Mouse (Mus musculus): ENCODE data around the gene Mllt3.

Gene Mllt3

DNA sequence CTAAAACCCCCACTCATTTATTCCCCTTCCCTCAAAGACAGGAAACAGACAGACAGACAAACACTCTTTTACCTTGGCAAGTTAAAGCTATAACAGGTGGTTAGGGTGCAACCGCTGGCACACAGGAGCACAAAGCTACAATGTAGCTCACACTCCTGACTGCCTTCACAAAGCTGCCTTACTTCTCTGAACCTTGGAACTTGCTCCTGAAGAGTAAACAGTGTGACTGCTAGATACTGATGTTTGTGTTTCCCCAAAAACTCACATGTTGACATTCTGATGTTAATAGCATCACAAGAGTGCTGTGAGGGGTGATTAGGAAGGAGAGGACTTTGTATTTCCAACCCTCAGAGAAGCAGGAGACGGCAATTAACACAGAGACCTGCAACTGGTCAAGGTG is 151.6 kb downstream of the Mllt3 start:
- DNase-seq (ENCODE audit: low spot score) = no peak

DNA sequence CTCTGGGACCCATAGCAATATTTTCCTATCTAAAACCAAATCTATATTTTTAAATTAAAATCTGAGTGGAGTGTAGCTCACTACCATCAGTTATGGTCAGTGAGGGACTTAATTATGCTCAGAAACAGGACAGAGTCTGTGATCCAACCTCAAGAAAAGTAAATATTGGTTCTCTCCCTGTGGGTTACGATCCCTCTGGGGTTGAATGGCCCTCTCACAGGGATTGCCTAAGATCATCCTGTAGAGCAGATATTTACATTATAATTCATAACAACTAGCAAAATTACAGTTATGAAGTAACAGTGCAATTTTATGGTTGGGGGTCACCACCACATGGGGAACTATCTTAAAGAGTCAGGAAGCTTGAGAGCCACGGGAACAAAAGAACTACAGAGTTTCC is 152.9 kb downstream of the Mllt3 start:
- no peak for DNase-seq (ENCODE audit: low spot score)

DNA sequence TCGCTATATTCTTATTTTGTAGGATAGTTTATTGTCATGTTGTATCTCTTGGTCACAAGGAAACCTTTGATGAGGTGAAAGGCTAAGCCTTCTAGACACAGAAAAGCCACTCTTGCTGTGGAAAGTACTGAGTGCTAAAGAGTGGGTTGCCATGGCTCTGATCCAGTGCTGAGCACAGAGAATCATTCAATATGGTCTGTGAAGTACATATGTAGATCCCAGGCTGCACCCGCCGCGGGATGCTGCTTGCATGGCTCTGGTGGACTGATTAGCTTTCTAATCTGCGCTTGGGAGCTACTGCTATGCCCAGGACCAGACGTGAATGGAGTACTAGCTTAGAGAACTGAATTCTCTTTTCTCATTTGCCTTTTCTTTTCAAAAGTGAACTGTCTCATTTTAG is 154.5 kb downstream of the Mllt3 start:
- DNase-seq (ENCODE audit: low spot score) = no peak

DNA sequence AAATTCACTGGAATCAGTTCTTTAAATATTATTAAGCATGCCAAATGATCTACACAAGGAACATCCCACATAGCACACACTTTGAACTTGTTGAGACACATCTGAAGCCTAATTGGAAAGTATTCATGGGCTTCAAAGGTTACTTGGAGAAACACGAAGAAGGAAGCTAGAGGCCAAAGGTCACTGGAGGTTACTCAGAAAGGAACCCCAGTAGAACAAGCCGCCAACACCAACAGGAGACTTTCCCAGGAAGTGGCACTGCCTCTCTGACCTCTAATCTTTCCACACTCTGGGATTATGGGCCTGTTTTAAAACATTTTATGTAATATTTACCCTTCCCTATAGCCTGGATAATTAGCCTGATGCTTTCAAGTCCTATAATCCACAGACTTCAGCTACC is 162.6 kb downstream of the Mllt3 start:
- DNase-seq (ENCODE audit: low spot score) = no peak

DNA sequence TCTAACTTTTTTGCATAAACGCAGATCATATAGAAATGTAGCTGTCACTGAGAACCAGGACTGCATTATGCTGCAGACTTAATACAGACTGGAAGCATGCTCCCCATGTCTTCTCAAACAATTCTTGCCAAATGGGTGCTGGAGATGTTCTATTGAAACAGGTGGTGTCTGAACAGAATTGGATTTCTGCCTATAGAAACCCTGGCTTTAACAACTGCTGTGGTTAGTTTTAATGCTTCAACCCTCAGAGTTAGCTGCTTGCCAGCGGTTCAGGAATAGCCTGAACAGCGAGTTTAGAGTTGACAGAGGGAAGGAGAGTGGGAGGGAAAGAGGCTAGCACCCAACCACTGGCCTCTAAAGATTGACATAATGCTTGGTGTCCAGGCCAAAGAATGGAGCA is 166.6 kb downstream of the Mllt3 start:
- DNase-seq (ENCODE audit: low spot score) = no peak

DNA sequence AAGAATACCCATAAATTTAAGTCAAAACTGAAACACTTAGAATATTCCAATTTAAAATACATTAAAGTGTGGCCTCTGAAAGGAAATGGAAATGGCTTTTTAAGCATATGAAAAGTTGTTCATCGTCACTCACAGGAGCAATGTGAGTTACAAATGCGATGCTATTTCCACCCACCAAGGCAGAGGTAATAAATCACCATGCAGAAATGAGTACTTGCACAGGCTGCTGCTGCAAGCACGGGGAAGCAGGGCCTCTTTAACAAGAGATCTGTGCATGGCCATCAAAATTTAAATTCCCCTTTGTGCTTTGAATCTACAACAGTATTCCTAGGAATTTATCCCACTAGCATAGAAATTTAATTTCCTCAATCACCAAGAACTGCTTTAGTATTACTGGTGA is 167.3 kb downstream of the Mllt3 start:
- DNase-seq (ENCODE audit: low spot score) = no peak

DNA sequence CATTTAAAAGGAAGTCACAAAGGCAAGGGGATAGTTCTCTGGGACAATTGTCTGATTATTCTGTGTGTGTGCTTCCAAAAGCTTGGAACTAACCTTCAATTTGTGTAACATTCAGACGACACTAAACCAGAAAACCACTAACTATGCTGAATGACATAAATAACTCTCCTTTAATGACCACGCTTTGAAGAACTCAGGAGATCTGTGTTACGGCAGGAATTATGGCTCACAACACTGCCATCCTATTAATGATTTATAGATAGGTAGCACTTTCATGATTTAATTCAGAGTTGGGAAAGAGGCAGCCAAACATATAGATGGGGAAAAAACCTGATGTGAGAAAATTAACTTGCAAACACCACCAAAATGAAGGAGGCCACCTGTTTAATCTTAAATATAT is 168.1 kb downstream of the Mllt3 start:
- no peak for DNase-seq (ENCODE audit: low spot score)

DNA sequence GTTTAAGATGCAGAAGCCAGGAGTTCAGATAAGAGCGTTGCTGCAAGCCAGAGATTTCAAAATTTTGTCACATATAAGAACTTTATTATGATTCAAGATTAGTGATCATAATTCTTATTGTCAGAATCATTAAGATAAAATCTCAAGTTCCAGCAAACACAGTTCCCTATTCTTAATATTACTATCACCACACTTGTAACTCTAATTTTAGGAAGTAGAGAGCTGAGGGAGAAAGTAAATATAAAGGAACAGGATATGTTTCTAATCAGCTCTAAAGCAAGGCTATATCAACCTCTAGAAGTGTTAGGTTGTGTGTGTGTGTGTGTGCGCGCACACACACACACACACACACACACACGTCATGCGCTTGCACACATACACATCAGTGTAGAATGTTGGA is 170.0 kb downstream of the Mllt3 start:
- DNase-seq (ENCODE audit: low spot score) = no peak

DNA sequence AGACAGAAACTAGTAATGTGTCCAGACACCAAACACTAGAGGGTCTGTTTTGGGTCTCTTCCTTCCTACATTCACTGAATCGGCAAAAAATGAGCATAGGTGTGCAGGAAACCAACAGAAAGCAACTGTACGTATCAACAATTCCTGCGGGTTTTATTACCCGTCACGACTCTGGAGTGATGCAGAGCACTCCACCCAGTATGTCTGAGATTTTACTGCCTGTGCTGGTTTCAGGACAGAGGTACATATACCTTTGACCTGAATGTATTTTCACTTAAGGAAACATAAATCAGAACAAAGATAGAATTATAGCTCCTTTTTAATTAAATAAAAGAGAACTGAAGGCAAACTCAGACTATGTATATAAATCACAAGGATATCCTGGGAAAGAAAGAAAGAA is 172.4 kb downstream of the Mllt3 start:
- DNase-seq (ENCODE audit: low spot score) = no peak

DNA sequence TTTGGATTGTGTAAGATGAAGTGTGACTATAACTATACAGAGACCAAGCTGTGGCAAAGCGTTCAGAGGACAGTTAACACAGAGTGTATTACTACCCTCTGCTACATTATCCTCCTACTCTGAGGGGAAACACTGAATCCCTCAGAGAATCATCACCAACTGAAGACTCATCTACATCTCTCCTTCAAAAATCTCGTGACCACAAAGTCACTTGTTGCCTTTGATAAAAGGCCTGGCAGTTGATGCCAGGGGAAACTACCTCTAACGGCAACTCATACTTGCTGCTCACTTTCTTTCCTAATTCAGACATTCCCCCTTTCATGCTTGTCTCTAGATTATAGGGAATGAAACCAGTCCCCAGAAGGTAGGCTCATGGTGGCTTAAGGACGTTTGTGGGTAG is 174.0 kb downstream of the Mllt3 start:
- DNase-seq (ENCODE audit: low spot score) = no peak

DNA sequence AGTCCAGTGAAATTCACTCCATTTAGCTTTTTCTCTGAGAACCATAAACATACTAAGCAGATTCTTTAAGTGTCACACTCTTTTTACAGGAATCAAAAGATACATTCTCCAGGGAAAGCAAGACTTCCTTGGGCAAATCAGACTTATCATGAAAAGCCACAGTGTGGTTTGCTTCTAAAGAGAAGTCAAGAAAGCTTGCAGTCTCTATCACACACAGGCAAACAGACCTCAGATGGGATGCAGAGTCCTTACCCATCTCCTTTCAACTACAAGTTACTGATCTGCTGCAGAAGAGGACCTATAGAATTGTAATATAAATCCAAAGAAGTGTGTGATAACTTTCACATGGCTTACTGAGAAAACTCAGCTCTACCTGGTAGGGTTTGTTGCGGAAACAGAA is 175.2 kb downstream of the Mllt3 start:
- DNase-seq (ENCODE audit: low spot score) = no peak

DNA sequence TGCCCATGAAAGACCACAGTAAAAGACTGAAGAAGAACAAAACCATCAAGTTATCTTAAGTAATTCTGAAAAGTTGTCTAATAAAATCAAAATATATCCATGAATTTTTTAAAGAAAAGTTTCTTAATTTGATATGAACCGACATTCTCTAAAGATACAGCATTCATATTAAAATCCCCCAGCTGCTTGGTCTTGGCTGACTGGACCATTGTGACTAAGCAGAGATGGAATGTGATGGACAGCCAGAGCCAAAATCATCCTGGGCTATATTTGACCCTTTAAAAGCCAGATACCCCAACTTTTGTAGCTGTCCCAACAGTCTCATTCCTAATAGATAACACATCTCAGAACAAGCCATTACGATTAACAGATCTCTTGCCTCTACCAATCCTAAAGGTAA is 180.7 kb downstream of the Mllt3 start:
- DNase-seq (ENCODE audit: low spot score) = no peak

DNA sequence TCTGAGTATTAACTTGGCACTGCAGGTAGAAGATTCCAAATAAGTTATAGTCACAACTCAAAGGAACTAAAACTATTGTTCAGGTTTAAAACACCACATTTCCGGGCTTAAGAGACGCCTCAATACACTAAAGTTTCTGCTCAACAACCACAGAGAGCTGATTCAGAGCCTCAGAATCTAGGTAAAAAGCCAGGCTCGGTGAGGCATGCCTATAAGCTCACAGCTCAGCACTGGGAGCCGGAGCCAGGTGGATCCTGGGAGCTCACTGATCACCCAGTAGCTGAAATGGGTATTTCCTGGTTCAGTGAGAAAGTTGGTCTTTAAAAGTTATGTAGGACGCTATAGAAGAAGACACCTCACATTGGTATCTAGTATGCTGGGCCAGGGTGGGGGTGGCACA is 183.1 kb downstream of the Mllt3 start:
- no peak for DNase-seq (ENCODE audit: low spot score)

DNA sequence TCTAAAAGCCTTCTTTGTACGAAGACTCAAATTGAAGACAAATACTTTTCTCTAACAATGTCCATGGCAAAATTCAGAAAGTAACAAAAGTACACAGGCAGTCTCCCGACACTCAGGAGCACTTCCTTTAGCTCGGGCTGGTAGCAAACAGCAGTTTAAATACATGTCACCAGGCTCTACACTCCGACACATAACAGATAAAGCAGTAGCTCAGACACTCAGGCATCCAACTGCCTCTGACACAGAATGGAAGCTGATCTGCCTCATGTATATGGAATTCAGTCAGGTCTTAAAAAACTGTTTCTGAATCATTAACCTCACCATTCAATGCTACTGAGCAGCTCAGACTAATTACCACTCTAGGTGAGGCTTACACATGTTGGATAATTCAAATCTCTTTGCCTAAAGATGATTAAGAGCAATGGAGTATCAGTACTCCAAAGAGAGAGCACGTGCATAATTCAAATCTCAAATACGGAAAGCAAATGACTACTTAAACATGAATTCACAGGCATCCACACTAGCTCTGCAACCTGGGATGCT is 188.4 kb downstream of the Mllt3 start:
- DNase-seq (ENCODE audit: low spot score) = no peak

DNA sequence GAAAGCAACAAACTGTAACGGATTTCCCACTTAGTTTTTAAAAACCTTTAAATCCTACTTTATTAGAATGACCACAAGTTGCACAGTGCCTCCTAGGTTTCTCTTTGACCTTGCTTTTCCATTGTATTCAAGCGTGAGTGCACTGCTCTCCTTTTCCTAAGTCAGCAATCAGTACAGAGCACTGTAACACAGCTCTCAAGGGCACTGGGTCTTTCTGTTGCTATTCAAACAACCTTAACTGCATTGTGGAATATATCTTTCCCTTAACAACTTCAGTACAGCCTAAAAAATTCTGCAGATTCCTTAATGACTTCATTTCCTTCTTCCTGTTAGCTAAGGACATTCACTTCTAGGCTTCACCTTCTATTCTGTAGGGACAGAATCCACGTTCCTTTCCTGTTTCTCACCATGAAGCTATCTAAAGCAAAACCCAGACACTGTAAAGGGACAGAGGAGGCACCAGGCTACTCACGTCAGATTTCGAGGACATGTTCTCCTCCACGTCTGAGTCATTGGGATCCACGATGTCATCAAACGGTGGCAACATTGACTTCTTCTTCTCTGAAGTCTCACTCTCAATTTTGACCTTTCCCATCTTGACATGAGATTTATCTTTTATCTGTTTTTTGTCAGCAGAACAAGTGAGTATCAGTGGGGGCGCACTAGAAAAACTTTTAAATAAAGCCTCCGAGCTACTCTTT is 192.8 kb downstream of the Mllt3 start:
- DNase-seq (ENCODE audit: low spot score) = no peak

DNA sequence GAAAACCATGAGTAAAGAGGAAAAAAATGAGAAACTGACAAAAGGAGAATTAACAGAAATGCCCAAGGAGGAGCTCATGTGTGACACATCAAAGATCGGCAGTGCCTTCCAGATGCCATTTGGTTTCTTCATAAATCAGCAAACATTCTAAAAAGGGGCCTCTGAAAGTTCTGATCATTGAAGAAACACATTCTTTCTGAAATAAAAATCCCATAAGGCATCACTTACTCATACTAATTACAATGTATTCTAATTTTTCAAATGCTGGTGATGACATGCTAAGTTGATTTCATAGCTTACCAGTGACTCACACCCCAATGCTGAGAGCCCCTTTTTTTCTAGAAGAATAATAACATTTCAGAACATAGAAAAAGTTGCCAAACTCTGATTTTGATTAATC is 194.4 kb downstream of the Mllt3 start:
- DNase-seq (ENCODE audit: low spot score) = no peak

DNA sequence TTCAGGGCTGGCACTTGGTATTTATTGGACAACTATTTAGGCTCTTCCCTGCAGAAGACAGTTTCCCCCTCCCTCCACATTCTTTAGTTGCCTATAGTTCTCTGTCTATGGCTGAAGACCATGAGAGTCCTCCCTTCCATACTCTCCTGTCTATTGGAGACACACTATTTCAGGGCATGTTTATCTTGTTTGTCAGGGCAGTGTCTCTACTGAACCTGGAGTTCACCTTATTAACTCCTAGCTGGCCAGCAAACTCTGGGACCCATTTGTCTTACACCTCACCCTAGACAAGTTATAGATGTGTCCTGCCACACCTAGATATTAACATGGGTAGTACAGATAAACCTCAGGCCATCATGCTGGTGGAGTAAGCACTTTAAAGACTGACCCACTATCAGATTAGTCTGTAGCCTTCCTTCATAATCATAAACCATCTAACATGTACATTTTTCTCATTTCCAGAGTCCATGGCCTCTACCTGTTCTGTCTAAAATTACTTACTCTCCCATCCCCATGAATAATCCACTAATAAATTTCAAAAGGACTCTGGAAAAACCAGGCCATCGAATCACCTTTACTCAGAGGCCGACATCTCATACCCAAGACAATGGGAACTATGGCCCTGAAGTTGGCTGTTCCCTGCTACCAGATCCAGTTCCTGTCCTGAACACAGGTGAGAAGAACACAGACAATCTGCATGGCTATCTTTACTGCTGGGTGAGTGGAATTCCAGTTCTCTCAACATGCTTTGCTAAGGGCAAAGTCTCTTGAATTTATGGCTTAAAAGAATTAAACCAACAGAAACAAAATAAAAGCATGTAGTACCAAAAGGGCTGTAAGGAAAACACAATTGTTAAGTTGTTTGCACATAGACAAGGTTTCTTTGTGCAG is 195.4 kb downstream of the Mllt3 start:
- DNase-seq (ENCODE audit: low spot score) = no peak

DNA sequence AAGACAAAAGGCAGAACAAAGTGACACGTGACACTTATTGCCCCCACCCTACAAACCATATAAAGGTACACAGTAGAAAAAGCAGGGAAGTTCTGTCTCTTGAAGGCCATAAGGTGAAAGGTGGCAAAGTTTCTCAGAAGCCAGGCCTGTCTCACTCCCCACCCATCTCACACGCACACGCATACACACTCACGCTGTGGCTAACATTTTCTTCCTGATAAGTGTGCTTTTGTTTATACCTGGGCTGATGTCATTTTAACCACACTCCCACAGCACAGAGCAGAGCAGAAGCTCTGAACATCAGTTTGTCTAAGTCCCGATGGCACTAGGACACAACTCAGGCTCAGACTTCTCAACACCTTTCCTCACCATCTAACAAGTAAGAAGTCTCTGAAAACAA is 196.9 kb downstream of the Mllt3 start:
- DNase-seq (ENCODE audit: low spot score) = no peak

DNA sequence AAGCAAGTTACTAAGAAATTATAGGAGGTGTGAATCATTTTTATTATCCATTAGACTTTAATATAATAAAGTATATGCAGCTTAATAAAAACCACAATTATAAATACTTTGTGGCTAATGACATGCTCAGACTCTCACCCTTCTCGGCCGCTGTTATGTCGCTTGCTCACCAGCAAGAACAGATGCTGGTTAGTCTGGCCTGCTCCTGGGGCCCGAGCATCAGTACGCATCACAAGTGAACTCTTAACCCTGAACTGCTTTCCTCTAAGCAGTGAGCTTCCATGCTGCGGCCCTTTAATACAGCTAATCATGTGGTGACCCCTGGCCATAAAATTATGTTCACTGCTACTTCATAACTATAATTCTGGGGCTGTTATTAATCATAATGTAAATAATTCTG is 198.0 kb downstream of the Mllt3 start:
- no peak for DNase-seq (ENCODE audit: low spot score)

DNA sequence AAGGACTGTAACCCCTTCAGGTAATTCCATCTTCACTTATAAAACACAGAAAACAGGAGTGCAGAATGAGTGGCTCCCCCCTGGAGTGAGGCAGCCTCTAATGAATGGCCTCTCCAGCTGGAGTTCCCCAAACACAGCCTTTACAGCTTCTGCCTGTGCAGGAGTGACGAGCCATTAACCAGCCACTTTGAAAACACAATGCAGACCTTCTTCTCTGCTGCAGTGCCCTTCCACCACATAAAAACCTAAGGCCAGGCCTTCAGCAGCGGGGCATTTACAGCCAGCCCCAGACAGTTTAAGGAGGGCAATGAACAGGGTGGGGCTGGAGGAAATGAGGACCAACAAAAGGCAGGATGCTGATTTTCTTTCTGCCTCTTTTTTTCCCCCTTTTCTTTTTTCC is 198.9 kb downstream of the Mllt3 start:
- no peak for DNase-seq (ENCODE audit: low spot score)

DNA sequence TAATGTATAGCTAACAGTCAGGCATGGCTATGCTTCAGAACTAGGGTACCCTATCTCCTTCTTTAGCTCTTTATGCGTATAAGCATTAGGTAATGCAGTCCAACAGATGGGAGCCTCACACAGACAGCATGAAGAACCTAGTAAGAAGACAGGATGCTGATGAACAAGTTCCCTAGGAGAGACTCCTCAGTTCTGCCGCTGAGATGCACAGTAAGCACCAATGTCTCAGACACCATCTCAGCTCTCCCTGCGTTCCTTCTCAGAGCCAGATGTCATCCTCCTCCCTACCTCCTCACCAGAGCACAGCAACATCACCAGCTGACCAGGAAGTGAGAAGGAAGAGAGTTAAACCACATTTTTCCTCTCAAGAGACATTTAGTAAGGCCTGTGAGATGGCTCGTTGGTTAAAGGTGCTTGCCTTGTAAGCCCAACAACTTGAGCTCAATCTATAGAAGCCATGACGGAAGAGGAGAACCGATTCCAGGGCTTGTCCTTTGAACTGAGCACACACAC is 202.3 kb downstream of the Mllt3 start:
- DNase-seq (ENCODE audit: low spot score) = no peak

DNA sequence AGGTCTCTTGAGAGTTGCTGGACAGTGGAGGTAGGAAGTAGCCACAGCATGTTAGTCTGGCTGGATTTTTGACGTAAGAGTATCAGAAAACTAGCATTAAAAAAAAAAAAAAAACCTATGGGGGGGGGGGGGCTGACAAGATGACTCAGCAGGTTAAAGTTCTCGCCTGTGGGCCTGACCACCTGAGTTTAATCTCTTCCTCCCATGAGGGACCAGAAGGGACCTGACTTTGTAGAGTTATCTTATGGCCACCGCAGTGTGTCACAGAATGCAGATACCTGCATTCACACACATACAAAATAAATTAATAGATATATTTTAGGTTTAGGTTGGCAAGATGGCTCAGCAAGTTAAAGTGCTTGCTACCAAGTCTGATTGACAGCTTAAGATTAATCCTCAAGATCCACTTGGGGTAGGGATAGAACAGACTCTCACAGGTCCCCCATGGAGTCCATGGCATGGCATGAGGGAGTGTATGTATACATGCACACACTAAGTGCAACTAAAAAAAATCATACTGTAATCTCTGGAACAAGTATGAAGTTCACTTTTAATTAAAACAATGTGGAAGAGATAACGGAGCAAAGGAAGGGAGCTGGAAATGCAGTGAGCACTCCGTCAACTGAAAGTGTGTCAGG is 203.6 kb downstream of the Mllt3 start:
- DNase-seq (ENCODE audit: low spot score) = no peak

DNA sequence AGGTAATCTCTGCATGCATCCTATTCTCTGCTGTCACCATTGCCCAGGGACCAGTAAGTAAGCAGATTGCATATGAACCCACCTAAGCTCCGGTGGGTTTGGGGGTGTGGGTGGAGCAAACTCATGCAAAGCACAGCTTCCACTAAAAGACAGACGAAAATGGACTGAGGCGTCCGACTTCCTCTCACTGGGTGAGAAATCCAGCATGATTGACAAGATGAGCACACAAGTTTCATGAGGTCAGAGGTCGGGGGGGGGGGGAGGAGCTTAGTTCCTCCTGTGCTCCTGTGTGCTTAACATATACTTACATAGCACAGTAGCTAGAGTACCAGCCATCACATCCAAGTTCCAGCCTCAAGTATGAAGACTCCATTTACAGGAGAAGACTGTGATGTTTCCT is 206.8 kb downstream of the Mllt3 start:
- DNase-seq (ENCODE audit: low spot score) = no peak

All from urinary bladder, postnatal 10 days (tissue).